Mouse (Mus musculus) lung, embryonic 16.5 days (tissue): ENCODE results near the gene Proz. TPM values are rescaled to one million over a fixed set of nuclear protein-coding genes. Genes with fewer than 3 reads are reported as not detected.
A peak's percentile ranks its signal among the peaks of the same experiment; 100 is the strongest.

Experiments
- ATAC-seq: fragments of 200-750 bp; cut with Nextera tagmentation; 2 replicates; pipeline ENCODE4 v1.8.0; 2017; ENCODE audit warnings: low read depth, mild to moderate bottlenecking, moderate library complexity
- H3K27ac ChIP-seq: fragments of 300-500 bp; sonication (generic); 2 replicates; pipeline ENCODE4 v1.5.1; 2014; ENCODE audit warnings: mild to moderate bottlenecking, control low read depth, low read length
- H3K27me3 ChIP-seq: fragments of 300-500 bp; sonication (generic); 2 replicates; pipeline ENCODE4 v1.6.1; 2014; ENCODE audit warnings: low read depth, low read length, mixed read lengths; ENCODE audit not compliant: control insufficient read depth, insufficient read depth
- H3K36me3 ChIP-seq: fragments of 300-500 bp; sonication (generic); 2 replicates; pipeline ENCODE4 v1.6.1; 2014; ENCODE audit warnings: low read length; ENCODE audit not compliant: control insufficient read depth, insufficient read depth
- H3K4me1 ChIP-seq: fragments of 300-500 bp; sonication (generic); replicated peaks from 2 replicates; pipeline ENCODE4 v1.6.1; 2014; ENCODE audit warnings: low read length, mixed read lengths; ENCODE audit not compliant: control insufficient read depth, insufficient read depth
- H3K4me2 ChIP-seq: fragments of 300-500 bp; sonication (generic); 2 replicates; pipeline ENCODE4 v1.6.1; 2014; ENCODE audit warnings: low read depth, low read length, control low read depth
- H3K4me3 ChIP-seq: fragments of 300-500 bp; sonication (generic); 2 replicates; pipeline ENCODE4 v1.5.1; 2014; ENCODE audit warnings: mild to moderate bottlenecking, low read length, control low read depth
- H3K9ac ChIP-seq: fragments of 300-500 bp; sonication (generic); 2 replicates; pipeline ENCODE4 v1.6.1; 2014; ENCODE audit warnings: low read length, control low read depth
- H3K9me3 ChIP-seq: fragments of 300-500 bp; sonication (generic); 2 replicates; pipeline ENCODE4 v1.6.1; 2016; ENCODE audit warnings: low read length; ENCODE audit not compliant: control insufficient read depth
- WGBS: fragments of 180-500 bp; shearing (Covaris S2); extraction: QIAGEN DNeasy Blood & Tissue Kit; methylation state at CpG from one replicate; pipeline ENCODE4 v1.1.7; 2014; 5-methylcytosine and 5-hydroxymethylcytosine counted together
- polyA plus RNA-seq: library from polyadenylated mRNA; unstranded; fragments of >200 nt; fragmentation: Nextera tagmentation; extraction: Ambion mirVana; gene quantifications from 2 replicates; pipeline ENCODE4 v1.2.1, GENCODE M21; 2015

Gene Proz
- polyA plus RNA-seq, 1 experiment from 2014 or later = 0.33 TPM

DNA sequence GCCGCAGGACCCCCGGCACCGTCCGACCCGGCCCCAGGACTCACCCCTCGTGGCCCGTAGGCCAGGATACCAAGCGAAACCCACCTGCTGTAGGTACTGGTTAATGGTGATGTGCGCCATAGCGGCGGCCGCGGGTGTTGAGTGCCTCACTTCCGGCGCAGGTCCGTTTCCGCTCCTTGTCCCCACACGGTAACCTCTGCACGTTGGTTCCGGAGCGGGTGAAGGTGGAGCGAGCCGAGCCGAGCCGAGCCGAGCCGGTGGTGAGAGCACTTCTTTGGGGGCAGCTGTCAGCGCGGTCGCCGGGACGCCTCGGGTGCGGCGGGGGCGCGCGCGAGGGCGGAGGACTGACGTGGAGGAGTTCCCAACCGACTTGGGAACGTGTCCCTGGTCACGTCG lies 44.0 kb downstream of the Proz start:
- peak overlapping the region; percentile 94 for H3K9ac ChIP-seq
- no peaks in the 10 kb centered on the region for H3K27me3 ChIP-seq
- H3K36me3 ChIP-seq = peaks cover 5% of the 10 kb centered on the region; the same call in 1 of the 2 replicates
- ATAC-seq = peak; percentile 82
- H3K4me1 ChIP-seq = peaks cover 19% of the 10 kb centered on the region
- H3K4me3 ChIP-seq = peak overlapping the region; percentile 99
- under 1% methylated on average over 45 of the region's 45 CpGs for WGBS
- H3K9me3 ChIP-seq = no peaks in the 10 kb centered on the region
- peak overlapping the region; percentile 91 for H3K4me2 ChIP-seq
- peak overlapping the region; percentile 93 for H3K27ac ChIP-seq

- Histone ChIP-seq H3K9ac (peak within 1 kb of the TSS; percentile 98), H3K27ac (peak within 1 kb of the TSS; percentile 93), H3K4me2 (peak within 1 kb of the TSS; percentile 94), H3K9me3 (no peaks in the 10 kb centered on the region), H3K4me1 (peaks cover 19% of the 10 kb centered on the region), H3K36me3 (0 out of 2 replicates have a peak, but pooled peaks cover 2% of the 10 kb centered on the region), H3K27me3 (no peaks in the 10 kb centered on the region), H3K4me3 (peak within 1 kb of the TSS; percentile 99)
- under 1% methylated on average over 73 of the region's 87 CpGs for WGBS
- peak; percentile 97 for ATAC-seq
Measured at GRCm38 (mm10) chr8:13105087-13105881, 44.6 kb downstream of the Proz start, which contains the start of the genes Pcid2 and Cul4a. Pcid2 (minus strand) TSS chr8:13105459. Cul4a (plus strand) TSS chr8:13105621.

- Histone ChIP-seq H3K9me3 (no peaks in the 10 kb centered on the region), H3K9ac (peak overlapping the region; percentile 98), H3K27me3 (no peaks in the 10 kb centered on the region), H3K27ac (peak overlapping the region; percentile 72), H3K4me3 (peak overlapping the region; percentile 99), H3K4me1 (peaks cover 19% of the 10 kb centered on the region), H3K4me2 (peak overlapping the region; percentile 94), H3K36me3 (0 out of 2 replicates have a peak, but pooled peaks cover 2% of the 10 kb centered on the region)
- under 1% methylated on average over 44 of the region's 63 CpGs for WGBS
- peak; percentile 53 for ATAC-seq
Measured at GRCm38 (mm10) chr8:13105908-13106551, 45.3 kb downstream of the Proz start.

DNA sequence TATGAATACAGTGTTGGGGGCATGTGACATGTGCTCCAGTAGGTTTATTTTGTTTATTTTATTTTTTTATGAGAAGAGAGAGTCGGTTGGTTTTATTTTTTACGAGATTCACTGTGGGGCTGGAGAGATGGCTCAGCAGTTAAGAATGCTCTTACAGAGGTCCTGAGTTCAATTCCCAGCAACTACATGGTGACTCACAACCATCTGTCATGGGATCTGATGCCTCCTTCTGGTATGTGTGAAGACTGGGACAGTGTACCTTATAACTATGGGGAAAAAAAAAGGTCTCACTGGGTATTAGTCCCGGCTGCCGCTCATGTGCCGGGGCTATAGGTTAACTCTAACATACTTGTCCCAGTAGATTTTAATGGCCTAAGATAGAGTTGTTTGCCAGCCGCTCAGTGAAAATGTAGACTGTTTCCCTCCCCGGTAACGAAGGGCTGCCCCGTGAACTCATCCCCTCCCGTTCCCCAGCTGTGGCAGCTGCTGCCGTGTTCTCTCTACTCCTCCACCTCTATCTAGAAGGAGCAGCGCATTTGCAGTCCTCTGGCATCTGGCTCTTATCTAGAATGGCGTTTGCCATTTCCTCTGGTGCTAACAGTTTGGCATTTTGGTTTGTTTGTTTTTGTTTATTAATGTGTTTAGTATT lies 47.4 kb downstream of the Proz start:
- 77% methylated on average over 13 of the region's 13 CpGs for WGBS
- H3K27me3 ChIP-seq = no peaks in the 10 kb centered on the region
- peaks cover 19% of the 10 kb centered on the region for H3K4me1 ChIP-seq
- no peak overlapping the region for H3K9ac ChIP-seq
- ATAC-seq = no peak
- no peak overlapping the region for H3K4me3 ChIP-seq
- H3K4me2 ChIP-seq = no peak overlapping the region
- no peak overlapping the region for H3K27ac ChIP-seq
- no peaks in the 10 kb centered on the region for H3K36me3 ChIP-seq
- H3K9me3 ChIP-seq = no peaks in the 10 kb centered on the region

DNA sequence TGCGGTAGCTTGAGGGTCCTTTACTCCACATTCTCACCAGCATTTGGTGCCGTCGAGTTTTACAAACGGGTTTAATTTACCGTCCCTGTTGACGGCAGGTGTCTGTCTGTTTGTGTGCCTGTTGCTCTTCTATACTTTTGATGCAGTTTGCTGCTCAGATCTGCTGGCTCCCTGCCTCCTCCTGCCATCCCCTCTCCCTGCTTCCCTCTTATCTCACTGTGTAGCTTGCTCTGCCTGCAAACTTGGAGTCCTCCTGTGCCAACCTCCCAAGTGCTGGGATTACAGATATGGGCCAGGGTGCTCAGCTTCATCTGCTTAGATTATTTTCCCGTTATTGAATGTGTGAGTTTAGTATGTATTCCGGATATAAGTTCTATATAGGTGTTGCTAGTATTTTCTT lies 48.3 kb downstream of the Proz start:
- Histone ChIP-seq H3K4me2 (no peak overlapping the region), H3K4me1 (peaks cover 14% of the 10 kb centered on the region), H3K27me3 (no peaks in the 10 kb centered on the region), H3K4me3 (no peak overlapping the region), H3K27ac (no peak overlapping the region), H3K36me3 (no peaks in the 10 kb centered on the region; the same call in 1 of the 2 replicates), H3K9ac (no peak overlapping the region), H3K9me3 (no peaks in the 10 kb centered on the region)
- ATAC-seq = no peak
- 85% methylated on average over 8 of the region's 8 CpGs for WGBS

DNA sequence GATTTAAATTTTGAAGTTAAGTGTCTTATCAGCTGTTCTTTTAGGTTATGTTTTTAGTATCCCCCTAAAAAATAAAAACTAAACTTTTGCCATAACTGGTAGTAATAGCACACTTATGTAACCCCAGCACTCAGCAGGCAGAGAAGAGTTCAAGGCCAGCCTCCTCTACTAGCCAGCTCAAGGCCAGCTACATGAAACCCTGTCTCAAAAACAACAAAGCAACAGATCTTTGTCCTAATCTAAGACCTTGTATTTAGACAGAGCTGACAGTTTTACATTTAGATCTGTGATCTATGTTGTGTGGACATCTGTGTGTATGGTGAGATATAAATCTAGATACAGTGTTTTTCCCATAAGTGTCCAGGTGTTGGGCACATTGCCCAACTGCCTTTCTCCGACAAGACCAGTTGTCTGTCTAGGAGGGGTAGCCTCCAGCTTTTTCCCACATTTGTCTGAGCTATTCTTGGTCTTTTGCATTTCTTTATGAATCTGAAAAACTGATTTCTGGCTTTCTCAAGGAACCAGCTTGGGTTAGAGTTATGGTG lies 48.8 kb downstream of the Proz start:
- ATAC-seq = no peak
- no peaks in the 10 kb centered on the region; the same call in 1 of the 2 replicates for H3K36me3 ChIP-seq
- 46% methylated on average over 1 of the region's 1 CpGs for WGBS
- no peak overlapping the region for H3K4me2 ChIP-seq
- no peak overlapping the region for H3K4me3 ChIP-seq
- H3K9ac ChIP-seq = no peak overlapping the region
- H3K9me3 ChIP-seq = no peaks in the 10 kb centered on the region
- peaks cover 12% of the 10 kb centered on the region for H3K4me1 ChIP-seq
- H3K27me3 ChIP-seq = no peaks in the 10 kb centered on the region
- H3K27ac ChIP-seq = no peak overlapping the region

- H3K27ac ChIP-seq = no peak overlapping the region
- no peaks in the 10 kb centered on the region; the same call in 1 of the 2 replicates for H3K36me3 ChIP-seq
- no peaks in the 10 kb centered on the region for H3K9me3 ChIP-seq
- H3K4me3 ChIP-seq = no peak overlapping the region
- no peak overlapping the region for H3K9ac ChIP-seq
- WGBS = 71% methylated on average over 11 of the region's 11 CpGs
- peaks cover 6% of the 10 kb centered on the region for H3K4me1 ChIP-seq
- no peaks in the 10 kb centered on the region for H3K27me3 ChIP-seq
- no peak for ATAC-seq
- H3K4me2 ChIP-seq = no peak overlapping the region
Measured at GRCm38 (mm10) chr8:13111917-13112316, 51.2 kb downstream of the Proz start.

GRCm38 (mm10) chr8:13113232-13113631 lies 52.5 kb downstream of the Proz start:
- H3K36me3 ChIP-seq = no peaks in the 10 kb centered on the region; the same call in 1 of the 2 replicates
- H3K4me2 ChIP-seq = no peak overlapping the region
- H3K9me3 ChIP-seq = no peaks in the 10 kb centered on the region
- H3K27ac ChIP-seq = no peak overlapping the region
- H3K4me1 ChIP-seq = no peaks in the 10 kb centered on the region
- H3K9ac ChIP-seq = no peak overlapping the region
- no peak for ATAC-seq
- no peaks in the 10 kb centered on the region for H3K27me3 ChIP-seq
- no peak overlapping the region for H3K4me3 ChIP-seq
- 84% methylated on average over 4 of the region's 4 CpGs for WGBS

DNA sequence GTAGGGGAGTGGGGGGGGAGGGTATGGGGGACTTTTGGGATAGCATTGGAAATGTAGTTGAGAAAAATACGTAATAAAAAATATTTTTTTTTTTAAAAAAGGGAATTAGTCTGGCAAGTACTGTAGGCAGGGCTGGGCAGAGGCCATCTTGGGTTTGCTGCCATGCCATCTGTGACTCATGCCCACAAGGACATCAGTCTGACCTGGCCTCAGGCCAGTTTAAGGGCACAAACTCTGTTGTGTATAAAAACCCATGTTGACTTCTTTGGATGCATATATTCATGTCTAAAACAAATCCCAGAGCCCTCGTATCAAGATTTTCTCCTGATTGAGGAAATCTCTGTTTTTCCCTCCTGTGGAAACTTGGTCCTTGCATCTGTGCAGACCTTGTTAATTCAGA lies 56.4 kb downstream of the Proz start:
- Histone ChIP-seq H3K9me3 (no peaks in the 10 kb centered on the region), H3K4me2 (no peak overlapping the region), H3K4me3 (no peak overlapping the region), H3K27me3 (no peaks in the 10 kb centered on the region), H3K27ac (no peak overlapping the region), H3K9ac (no peak overlapping the region), H3K36me3 (no peaks in the 10 kb centered on the region; the same call in 1 of the 2 replicates), H3K4me1 (no peaks in the 10 kb centered on the region)
- no peak for ATAC-seq
- 99% methylated on average over 2 of the region's 2 CpGs for WGBS
